Mouse (Mus musculus): Measurements from ENCODE around the gene Dnaja3. TPM values are rescaled to one million over a fixed set of nuclear protein-coding genes. Genes with fewer than 3 reads are reported as not detected.

Dnaja3 gene
- total RNA-seq, 4 experiments from 2014 or later, result 59.6 to 68.7 (median 64.4) TPM

GRCm38 (mm10) chr16:4642190-4642589 lies 2.4 kb downstream of the Dnaja3 start:
- DNase-seq (ENCODE audit: low spot score in 2 of 2), result no peak

- no peak for DNase-seq (ENCODE audit: low spot score in 2 of 2)
Measured at GRCm38 (mm10) chr16:4642937-4643336, 3.1 kb downstream of the Dnaja3 start.

- DNase-seq (ENCODE audit: low spot score in 2 of 2), result peak; percentile 83 to 84
Measured at GRCm38 (mm10) chr16:4643670-4644419, 4.1 kb downstream of the Dnaja3 start.

GRCm38 (mm10) chr16:4645867-4646266 lies 6.1 kb downstream of the Dnaja3 start:
- no peak for DNase-seq (ENCODE audit: low spot score in 2 of 2)

GRCm38 (mm10) chr16:4646831-4647230 lies 7.0 kb downstream of the Dnaja3 start:
- DNase-seq (ENCODE audit: low spot score in 2 of 2), result no peak

GRCm38 (mm10) chr16:4647651-4648141 lies 7.9 kb downstream of the Dnaja3 start:
- no peak for DNase-seq (ENCODE audit: low spot score in 2 of 2)

GRCm38 (mm10) chr16:4648416-4649023 lies 8.7 kb downstream of the Dnaja3 start:
- DNase-seq (ENCODE audit: low spot score in 2 of 2), result no peak

GRCm38 (mm10) chr16:4649211-4649610 lies 9.4 kb downstream of the Dnaja3 start:
- DNase-seq (ENCODE audit: low spot score in 2 of 2), result no peak

GRCm38 (mm10) chr16:4649692-4650091 lies 9.9 kb downstream of the Dnaja3 start:
- DNase-seq (ENCODE audit: low spot score in 2 of 2), result no peak

- DNase-seq (ENCODE audit: low spot score in 2 of 2), result no peak
Measured at GRCm38 (mm10) chr16:4650161-4650560, 10.4 kb downstream of the Dnaja3 start.

GRCm38 (mm10) chr16:4651081-4651480 lies 11.3 kb downstream of the Dnaja3 start:
- DNase-seq (ENCODE audit: low spot score in 2 of 2), result no peak

- no peak for DNase-seq (ENCODE audit: low spot score in 2 of 2)
Measured at GRCm38 (mm10) chr16:4651624-4652023, 11.8 kb downstream of the Dnaja3 start.

- DNase-seq (ENCODE audit: low spot score in 2 of 2), result no peak
Measured at GRCm38 (mm10) chr16:4652707-4653416, 13.1 kb downstream of the Dnaja3 start.

GRCm38 (mm10) chr16:4654706-4655105 lies 14.9 kb downstream of the Dnaja3 start:
- DNase-seq (ENCODE audit: low spot score in 2 of 2), result no peak

- no peak for DNase-seq (ENCODE audit: low spot score in 2 of 2)
Measured at GRCm38 (mm10) chr16:4655251-4655734, 15.5 kb downstream of the Dnaja3 start.

GRCm38 (mm10) chr16:4655764-4656570 lies 16.2 kb downstream of the Dnaja3 start:
- DNase-seq (ENCODE audit: low spot score in 2 of 2), result no peak

- DNase-seq (ENCODE audit: low spot score in 2 of 2), result no peak
Measured at GRCm38 (mm10) chr16:4656571-4657081, 16.8 kb downstream of the Dnaja3 start.

- DNase-seq (ENCODE audit: low spot score in 2 of 2), result no peak
Measured at GRCm38 (mm10) chr16:4658781-4659245, 19.0 kb downstream of the Dnaja3 start.

GRCm38 (mm10) chr16:4659326-4659725 lies 19.5 kb downstream of the Dnaja3 start:
- no peak for DNase-seq (ENCODE audit: low spot score in 2 of 2)

- DNase-seq (ENCODE audit: low spot score in 2 of 2), result no peak
Measured at GRCm38 (mm10) chr16:4661605-4662004, 21.8 kb downstream of the Dnaja3 start.

- DNase-seq (ENCODE audit: low spot score in 2 of 2), result no peak
Measured at GRCm38 (mm10) chr16:4663806-4664205, 24.0 kb downstream of the Dnaja3 start.

All from layer of hippocampus, adult 8-10 months (tissue).